Mouse (Mus musculus) 3134 (cell line): Measurements from ENCODE around the gene Ss18l1.

Experiments used
- DNase-seq: peaks from one replicate; pipeline ENCODE4 v3.0.0-alpha.2; 2011; ENCODE audit warnings: low spot score; ENCODE audit not compliant: insufficient read length; ENCODE audit errors: extremely low read depth

Gene Ss18l1

DNA sequence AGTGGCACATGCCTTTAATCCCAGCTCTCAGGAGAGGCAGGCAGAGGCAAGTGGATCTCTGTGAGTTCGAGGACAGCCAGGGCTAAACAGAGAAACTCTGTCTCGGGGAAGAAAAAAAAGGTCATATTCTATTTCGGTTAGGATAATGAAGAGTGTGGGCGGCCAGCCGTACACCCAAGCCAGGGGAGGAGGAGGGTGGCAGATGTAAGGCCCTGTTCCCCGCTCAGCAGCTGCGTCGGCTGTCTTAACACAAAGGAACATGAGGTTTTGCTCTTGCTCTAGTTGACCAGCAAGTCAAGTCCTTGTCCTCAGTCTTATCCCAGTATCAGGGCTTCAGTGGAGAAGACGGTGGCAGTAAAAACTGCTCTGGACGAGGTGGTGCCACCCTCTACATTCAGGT lies 40.8 kb downstream of the Ss18l1 start:
- no peak for DNase-seq

DNA sequence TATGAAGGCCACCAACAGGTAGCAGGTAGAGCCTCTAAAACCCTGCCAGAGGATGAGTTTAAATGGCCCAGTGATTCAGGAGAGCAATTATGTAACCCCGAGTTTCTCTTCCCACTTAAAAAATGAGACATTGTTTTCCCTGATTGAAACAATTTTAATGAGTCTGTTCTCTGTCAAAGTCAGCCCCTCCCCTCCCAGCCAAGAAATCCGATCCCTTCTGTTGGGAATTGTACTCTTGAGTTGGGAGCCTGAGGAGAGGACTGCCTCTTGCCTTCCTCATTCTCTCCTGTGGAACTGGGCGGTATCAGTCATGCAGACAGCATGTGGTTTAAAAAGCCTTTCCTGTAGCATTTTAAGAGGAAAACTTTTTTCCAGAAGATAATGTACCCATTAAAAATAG lies 42.3 kb downstream of the Ss18l1 start:
- DNase-seq: no peak

DNA sequence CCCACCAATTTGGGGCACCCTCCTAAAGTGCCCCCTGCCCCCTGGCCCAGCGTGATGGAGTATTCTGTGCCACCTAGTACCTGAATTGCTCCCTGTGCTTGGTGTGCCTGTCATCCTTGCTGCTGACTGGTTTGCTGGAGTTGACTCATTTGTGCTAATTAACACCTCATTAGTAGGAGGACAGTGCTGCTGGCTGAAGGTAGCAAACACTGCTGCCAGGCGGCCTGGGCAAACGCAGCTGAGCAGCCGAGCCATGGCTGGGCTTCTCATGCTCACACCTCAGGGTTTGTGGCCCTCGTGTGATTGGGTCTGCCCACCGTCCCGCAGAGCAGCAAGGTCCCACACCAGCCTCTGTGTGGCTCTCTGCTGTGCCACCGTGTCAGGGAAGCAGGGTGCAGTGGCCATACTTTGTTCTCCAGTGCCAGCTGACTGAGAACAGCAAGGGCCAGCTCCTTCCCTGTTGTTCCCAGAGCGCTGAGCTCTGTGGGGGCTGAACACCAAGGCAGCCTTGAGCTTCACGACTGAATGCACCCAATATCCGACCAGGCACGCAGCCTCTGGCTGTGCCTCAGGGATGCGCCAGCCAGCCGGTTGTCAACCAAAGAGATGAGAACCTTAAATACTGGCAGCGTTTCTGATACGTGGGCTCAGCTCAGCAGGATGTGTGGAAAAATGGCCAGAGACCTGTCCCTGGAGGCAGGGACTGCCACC lies 43.8 kb downstream of the Ss18l1 start:
- no peak for DNase-seq

DNA sequence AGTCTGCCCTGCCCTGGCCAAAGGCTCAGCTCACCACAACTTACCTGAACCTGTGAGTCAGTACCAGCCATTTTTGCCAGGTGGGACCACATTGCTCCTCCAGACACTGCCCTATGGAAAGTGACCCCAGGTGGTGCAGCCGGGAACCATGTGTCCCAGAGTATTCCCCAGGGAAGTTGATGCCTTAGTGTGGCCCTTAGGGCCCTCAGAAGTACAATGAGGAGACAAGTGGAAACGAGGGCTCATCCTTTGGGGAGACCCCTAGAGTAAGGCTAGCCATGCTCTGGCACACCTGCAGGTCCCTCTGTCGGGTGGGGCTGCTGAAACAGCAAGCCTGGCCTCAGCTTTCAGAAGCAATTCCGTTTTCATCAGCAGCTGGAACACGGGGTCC lies 44.3 kb downstream of the Ss18l1 start:
- no peak for DNase-seq

DNA sequence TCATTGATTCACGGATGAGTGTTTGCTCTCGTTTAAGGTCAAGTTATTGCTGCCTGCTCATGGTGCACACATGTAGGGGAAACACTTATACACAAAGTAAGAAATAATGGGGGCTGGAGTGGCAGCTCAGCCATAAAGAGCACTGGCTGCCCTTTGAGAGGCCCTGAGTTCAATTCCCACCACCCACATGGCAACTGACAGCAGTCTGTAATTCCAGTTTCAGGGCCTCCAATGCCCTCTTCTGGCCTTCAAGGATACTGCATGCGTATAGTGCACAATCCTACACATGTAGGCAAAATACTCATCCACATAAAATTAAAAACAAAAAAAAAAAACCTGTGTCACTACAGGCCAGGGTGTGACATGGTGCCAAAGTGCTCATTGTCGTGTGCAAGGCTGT lies 45.2 kb downstream of the Ss18l1 start:
- no peak for DNase-seq

DNA sequence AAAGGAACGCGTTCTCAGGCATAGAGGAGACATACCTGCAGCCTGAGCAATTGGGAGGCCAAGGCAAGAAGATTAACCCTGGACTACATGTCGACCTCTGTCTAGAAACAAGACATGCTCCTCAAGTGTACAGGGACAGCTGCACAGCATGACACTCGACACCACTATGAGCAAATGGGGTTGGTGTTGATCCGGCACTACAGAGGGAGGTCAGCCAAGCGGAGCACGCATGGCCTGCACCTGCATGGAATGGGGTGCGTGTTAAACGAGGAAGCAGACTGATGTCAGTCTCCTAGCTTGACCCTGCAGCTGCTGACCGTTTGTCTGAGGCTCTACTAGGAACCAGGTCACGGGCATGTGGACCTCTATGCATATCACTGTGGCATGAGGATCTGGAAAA lies 48.0 kb downstream of the Ss18l1 start:
- DNase-seq: no peak

DNA sequence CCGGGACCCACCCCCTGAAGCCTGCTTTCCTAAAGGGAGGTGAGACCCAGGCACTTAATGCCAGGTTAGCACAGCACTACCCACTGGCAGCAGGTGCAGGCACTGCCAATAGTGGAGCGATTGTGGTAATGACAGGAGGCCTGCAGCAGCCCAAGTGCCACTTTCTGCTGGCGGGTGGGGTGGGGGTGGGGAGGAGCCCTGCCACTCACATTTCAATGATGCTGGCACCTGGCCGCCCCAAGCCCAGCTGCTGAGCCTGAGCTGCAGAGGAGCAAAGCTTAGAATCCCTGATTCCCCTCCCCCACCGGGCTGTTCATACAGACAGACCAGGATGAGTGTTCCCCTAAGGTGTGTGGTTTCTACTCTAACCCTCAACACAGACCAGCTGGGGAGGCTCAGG lies 53.4 kb downstream of the Ss18l1 start:
- no peak for DNase-seq

DNA sequence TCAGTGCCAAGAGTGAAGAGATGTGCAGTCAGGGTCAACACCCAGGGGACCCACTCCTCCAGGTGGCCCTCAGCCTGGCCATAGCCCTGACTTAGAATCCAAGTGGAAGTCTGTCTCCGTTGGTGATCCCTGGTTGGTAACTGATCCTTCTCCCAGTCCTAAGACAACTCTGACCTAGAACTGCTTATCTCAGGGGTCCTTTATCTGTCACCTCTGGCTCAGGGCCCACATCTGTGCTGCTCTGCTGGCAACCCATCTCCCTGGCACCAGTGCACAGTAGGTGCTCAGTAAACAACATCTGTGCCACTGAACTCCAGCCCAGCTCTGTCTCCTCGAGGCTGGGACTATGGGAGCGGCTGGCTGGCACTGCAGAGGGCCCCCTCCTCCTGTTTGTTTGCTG lies 55.3 kb downstream of the Ss18l1 start:
- no peak for DNase-seq

DNA sequence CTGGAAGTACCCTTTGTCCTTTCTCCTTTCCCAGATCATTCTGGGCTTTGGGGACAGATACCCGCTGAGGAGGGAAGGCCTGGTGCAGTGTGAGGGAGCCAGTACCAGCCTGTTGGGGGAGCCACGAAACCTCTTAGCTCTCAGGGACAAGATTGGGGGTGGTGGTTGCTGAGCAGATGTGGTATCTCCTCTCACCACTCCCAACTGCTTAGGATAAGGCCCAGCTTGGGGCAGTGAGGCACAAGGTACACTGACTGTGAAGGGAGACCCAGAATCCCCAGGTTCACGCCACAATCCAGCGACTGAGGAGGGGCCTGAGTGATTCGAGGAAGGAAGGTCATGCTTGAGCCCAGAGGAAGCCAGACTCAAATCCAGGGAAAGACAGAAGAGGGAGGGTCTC lies 55.9 kb downstream of the Ss18l1 start:
- no peak for DNase-seq

DNA sequence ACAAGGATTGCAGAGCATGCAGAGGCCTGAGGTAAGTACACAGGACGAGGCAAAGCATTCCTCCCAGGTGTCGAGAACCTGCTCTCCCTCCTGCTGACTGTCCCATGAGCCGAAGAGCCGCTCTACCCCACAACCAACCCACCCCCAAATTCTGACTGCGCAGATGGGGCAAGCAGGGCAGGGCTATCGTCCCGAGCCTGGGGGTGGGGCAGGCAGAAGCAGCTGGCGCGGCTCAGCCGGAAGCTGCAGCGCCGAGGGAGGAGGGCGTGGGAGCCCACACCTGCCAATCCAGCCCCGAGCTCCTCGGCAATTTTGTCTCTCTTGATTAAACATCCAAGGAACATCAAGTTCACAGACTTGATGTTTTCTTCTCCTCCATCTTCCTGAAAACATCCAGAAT lies 57.2 kb downstream of the Ss18l1 start:
- DNase-seq: no peak

DNA sequence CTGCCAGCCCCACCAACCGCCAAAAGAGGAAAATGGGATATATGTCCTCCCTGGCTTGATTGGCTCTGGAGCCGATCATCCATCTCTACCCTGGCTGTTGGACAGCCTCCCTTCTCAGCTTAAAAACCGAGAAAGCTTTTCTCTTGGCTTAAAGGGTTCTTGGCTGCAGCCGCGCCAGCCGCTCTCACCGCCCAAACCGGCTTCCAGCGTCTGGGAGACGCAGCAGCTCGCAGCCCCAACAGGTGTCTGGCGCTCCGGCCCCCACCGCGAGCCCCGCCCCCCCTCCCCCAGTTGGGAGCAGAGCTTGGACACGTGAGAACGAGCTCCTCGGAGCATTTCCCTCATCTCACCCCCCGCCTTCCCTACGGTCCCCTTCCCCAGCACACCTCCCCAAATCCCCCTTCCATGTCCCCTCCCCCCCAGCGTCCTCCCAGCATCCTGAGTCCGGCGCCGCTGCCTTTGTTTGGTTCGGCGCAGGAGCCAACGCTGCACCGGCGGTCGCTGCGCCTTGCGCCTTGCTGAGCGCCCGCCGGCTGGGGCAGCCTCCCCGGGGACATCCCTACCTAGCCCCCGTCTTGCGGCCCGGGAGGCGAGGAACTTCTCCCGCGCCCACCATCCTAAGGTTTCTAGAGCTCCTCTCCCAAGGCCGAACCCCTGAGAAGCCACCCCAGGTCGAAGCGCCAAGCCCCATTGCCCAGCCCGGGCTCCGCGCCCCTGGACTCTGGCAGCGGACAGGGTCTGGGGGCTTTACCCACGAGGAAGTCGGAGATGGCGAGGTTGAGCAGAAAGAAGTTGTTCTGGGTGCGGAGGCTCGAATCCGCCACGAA lies 61.1 kb downstream of the Ss18l1 start:
- DNase-seq: no peak

DNA sequence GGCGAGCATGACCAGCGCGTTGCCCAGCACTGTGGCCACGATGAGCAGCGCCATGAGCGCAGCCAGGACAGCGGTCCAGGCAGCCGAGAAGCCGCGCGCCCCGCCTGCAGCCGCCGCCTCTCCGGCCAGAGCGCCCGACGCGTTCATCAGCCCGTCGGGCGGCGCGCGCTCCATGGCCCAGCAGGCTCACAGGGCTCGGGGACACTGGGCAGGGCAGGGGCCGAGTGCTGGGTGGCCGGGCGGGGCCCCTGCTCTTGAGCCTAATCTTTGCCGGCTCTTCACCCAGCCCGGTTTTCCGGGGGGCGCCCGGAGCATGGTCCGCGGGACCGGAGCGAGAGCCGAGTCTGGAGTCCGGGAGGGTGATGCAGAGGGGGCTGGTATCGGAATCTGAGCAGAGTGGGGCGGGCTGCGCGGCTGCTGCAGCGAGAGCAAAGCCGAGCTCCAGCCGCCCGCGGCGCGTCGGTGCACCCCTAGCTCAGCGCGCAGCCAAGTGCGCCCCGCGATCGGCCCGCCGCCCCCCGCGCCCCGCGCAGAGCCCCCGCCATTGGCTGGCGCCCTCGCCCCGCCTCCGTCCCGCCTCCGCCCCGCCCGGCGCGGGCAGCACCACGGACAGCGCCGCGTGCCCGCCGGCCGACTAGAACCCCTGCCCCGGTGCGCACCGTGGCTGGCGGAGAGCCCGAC lies 61.8 kb downstream of the Ss18l1 start, which contains the start of gene Hrh3:
Hrh3 (minus strand) TSS at position 511 of the 681 bp plus-strand sequence.
- no peak for DNase-seq

DNA sequence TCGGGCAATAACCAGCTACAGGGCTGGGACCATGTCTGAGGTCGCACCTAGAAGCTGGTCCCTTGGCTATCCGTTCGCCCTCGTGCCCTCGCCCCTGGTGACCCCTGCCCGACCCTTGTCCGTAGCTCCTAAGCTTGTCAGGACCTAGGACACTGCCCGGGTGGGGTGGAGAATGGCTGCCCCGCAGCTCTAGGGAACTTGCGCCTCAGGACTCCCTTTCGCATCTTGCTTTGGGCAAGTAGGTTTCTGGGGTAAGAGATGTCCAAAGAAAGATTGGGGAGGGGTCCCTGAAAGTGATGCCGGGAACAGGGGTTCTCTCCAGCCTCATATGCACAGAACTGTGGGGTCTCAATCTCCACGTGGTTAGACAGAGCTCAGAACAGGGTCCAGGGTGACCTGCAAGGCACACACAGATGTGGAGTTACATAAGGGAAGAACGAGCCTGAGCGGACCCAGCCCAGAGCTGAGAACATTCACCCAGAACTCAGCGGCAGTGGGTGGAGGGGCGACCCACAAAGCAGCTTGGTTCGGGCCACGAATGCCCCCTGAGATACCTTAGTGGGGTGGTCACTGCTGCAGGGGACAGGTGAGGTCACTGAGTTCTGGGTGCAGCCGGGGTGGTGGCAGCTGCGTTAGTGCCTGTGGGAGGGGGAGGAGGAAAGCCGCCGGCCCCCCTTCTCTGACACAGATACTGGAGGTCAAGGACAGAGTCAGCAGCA lies 62.5 kb downstream of the Ss18l1 start:
- DNase-seq: no peak

DNA sequence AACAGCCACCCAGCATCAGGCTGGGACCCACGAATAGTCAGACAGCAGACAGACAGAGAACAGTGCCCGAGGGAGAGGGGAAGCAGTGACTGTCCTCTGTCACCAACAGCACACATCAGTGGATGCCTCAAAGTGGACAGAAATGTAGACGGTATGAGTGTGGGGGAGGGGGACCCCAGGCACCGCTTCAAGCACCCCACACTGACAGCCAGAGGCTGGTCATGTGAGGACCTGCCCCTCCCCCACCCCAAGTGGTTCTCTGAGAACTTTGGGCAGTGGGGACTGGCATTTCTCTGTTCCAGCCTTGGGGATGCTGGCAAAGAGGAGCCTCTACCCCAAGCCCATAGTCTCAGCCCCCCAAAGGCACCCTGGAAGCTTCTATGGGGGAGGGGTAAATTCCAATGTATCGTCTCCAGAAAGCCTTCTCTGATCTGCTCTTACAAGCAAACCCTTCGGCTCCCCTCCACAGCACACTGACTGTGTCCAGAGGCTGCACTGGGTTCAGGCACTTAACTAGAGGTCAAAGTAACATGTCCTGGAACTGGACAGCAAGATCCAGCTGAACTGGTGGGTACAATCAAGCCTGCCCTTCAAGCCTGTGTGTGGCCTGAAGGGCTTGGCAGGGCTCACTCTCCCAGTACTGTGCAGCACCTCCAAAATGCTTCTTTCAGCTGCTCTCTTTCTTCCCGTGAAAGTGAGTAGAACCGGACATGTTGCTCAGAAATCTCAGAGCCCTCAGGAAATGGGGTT lies 63.3 kb downstream of the Ss18l1 start:
- no peak for DNase-seq

DNA sequence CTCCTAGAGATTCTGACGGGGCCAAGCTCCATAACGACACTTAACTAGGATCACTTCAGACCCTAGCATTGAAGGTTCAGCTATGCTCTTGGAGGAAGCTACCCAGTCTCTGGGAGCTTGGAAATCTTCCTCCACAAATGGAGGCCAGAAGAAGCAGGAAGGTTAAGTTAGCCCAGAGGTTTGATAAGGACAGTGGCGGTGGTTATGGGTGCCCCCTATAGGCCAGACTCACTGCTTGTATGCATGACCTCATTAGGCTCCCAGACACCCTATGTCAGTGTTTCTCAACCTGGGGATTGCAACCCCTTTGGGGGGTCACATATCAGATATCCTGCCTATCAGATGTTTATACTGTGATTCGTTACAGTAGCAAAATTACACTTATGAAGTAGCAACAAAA lies 64.8 kb downstream of the Ss18l1 start:
- DNase-seq: no peak

DNA sequence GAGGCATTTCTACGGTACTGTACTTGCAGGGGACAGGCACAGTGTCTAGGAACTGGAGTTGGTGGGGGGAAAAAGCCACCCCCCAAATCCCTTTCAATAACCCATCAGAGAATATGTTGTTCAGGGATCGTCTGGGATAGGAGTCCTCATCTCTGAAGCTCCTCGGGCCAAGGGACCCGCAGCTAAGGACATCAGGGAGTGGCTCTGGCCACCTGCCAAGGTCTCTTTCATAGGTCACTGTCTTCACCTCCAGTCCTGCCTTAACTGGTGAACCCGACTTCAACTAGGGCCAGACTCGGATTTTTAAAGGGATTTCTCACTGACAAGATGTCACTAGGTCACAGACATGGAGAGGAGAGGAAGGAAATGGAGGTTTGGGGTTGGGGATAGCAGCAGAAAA lies 66.0 kb downstream of the Ss18l1 start:
- no peak for DNase-seq

DNA sequence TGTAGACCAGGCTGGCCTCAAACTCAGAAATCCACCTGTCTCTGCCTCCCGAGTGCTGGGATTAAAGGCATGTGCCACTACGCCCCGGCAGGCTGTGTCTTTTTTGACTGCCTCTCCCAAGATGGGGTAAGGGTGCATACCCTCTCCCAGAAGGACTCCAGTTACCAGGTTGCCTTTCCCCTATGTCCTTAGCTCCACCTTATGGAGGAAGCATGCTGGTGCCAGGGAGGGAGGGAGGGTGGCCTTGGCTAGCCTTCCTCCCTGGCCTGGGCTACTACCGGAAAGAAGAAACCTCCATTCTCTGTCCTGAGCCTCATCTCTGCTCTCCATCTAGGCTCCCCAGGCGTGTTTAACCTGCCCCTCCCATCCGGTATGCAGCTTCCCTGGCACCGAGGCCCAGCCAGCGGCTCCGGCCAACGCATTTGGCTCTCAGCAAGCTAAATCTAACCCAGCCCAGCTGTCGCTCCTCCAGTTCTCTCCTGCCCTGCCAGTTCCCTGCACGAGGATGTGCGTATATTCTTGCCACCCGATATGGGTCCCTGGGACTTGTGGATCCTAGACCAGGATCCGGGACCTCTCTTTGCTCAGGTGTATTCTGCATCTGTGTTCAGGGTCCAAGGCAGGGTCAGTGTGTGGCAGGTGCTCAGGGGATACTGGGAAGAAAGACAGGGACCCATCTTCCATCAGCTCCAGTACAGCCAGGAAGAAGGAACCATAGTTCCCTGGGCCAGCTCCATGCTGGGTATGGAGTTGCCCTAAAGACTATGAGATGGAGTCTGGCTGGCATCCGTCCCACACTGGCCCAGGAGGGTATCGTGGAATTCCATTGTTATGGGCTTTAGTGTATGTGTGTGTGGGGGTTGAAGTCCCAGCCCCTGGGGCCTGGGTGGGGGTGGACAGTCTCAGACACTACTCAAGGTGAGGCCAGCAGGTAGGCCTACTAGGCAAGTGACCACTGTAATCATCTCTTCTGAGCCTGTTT lies 71.9 kb downstream of the Ss18l1 start:
- peak; percentile 86 for DNase-seq

DNA sequence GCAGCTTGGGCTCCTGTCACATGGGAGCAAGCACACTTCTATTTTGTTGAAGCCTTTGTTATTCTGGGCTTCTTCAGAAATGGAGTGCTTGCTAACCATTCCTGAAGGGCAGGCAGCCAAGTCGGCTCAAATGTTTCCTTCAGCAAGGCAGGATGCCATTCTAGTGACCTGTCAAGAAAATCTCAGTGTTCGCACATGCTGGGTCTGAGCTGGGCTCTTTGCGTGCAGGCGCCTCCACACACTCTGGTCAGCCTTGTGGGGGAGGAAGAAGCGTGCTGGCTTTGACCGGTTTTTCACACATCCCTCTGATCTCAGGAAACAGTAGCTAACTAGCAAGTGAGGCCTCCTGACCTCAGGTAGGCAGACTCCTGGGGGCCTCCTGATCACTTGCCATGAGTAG lies 73.0 kb downstream of the Ss18l1 start:
- peak; percentile 75 for DNase-seq

DNA sequence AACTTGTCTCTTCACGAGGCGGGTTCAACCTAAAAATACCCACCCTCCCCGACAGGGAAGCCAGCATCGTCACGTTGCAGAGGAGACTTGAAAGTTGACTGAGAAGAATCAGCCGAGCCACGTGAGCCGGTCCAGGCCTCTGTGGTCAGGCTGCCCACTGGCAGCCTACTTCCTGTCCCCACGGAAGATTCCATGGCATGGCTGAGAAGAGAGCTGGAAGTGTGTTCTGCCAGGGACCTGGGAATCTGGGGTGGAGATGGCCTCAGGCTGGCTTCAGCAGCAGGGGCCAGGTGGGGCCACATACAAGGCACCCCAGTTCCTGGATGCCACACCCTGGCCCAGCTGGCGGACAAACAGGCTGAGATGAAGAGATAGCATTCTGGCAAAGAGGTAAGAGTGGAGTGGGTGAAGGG lies 73.8 kb downstream of the Ss18l1 start:
- peak; percentile 79 for DNase-seq
